Mouse (Mus musculus): ENCODE results near the gene Gzmm. TPM values are rescaled to one million over a fixed set of nuclear protein-coding genes. Genes with fewer than 3 reads are reported as not detected.

Gzmm gene
- polyA plus RNA-seq, 1 experiment from 2014 or later, result 1.5 TPM

GRCm38 (mm10) chr10:79740863-79741262 lies 52.0 kb downstream of the Gzmm start:
- Histone ChIP-seq H3K4me1 (replicated peaks) (peaks cover 9% of the 10 kb centered on the region), H3K4me3 (no peak overlapping the region), H3K9ac (no peak overlapping the region), H3K36me3 (peaks cover 88% of the 10 kb centered on the region), H3K27ac (replicated peaks) (no peak overlapping the region), H3K9me3 (peaks cover 33% of the 10 kb centered on the region), H3K27me3 (peaks cover 6% of the 10 kb centered on the region), H3K4me2 (no peak overlapping the region)
- no peak for ATAC-seq (ENCODE audit: low read depth)
- 61% methylated on average over 11 of the region's 11 CpGs for whole genome bisulfite sequencing

- 90% methylated on average over 11 of the region's 11 CpGs for WGBS
- Histone ChIP-seq H3K4me2 (no peak overlapping the region), H3K9ac (no peak overlapping the region), H3K27me3 (no peaks in the 10 kb centered on the region), H3K9me3 (peaks cover 21% of the 10 kb centered on the region), H3K27ac (replicated peaks) (no peak overlapping the region), H3K4me3 (no peak overlapping the region), H3K36me3 (peaks cover 65% of the 10 kb centered on the region), H3K4me1 (replicated peaks) (peaks cover 16% of the 10 kb centered on the region)
- ATAC-seq (ENCODE audit: low read depth), result no peak
These were observed 54.3 kb downstream of the Gzmm start for GRCm38 (mm10) chr10:79743161-79743560.

- H3K9ac ChIP-seq, result no peak overlapping the region
- peaks cover 15% of the 10 kb centered on the region; the same call in 1 of the 2 replicates for H3K9me3 ChIP-seq
- H3K36me3 ChIP-seq, result peaks cover 59% of the 10 kb centered on the region
- peaks cover 16% of the 10 kb centered on the region for H3K4me1 ChIP-seq (replicated peaks)
- H3K27ac ChIP-seq (replicated peaks), result no peak overlapping the region
- no peak overlapping the region for H3K4me3 ChIP-seq
- WGBS, result 95% methylated on average over 15 of the region's 15 CpGs
- H3K27me3 ChIP-seq, result no peaks in the 10 kb centered on the region
- no peak overlapping the region for H3K4me2 ChIP-seq
- ATAC-seq (ENCODE audit: low read depth), result no peak
These were observed 55.0 kb downstream of the Gzmm start for GRCm38 (mm10) chr10:79743650-79744365.

Other genes starting within 250 kb of the Gzmm start
- gene Vmn2r83, start 220.3 kb upstream of the Gzmm start, polyA plus RNA-seq (2015; fragmentation: Nextera tagmentation; extraction: Ambion mirVana), result not detected in 2 replicates
- 15.4 and 17.5 TPM in 2 replicates for gene Plpp2, start 155.2 kb upstream of the Gzmm start, polyA plus RNA-seq (2015; fragmentation: Nextera tagmentation; extraction: Ambion mirVana)
- gene Mier2, start 133.8 kb upstream of the Gzmm start, polyA plus RNA-seq (2015; fragmentation: Nextera tagmentation; extraction: Ambion mirVana), result 58.8 and 59.5 TPM in 2 replicates
- gene Theg, start 101.7 kb upstream of the Gzmm start, polyA plus RNA-seq (2015; fragmentation: Nextera tagmentation; extraction: Ambion mirVana), result not detected in 2 replicates
- gene C2cd4c, start 75.0 kb upstream of the Gzmm start, polyA plus RNA-seq (2015; fragmentation: Nextera tagmentation; extraction: Ambion mirVana), result 0.11 and 0.17 TPM in 2 replicates
- gene Shc2, start 51.1 kb upstream of the Gzmm start, polyA plus RNA-seq (2015; fragmentation: Nextera tagmentation; extraction: Ambion mirVana), result 34.5 and 39.0 TPM in 2 replicates
- gene Odf3l2, start 43.3 kb upstream of the Gzmm start, polyA plus RNA-seq (2015; fragmentation: Nextera tagmentation; extraction: Ambion mirVana), result not detected in 2 replicates
- 0.62 and 1.1 TPM in 2 replicates for gene Madcam1, start 24.5 kb upstream of the Gzmm start, polyA plus RNA-seq (2015; fragmentation: Nextera tagmentation; extraction: Ambion mirVana)
- 82.3 and 90.2 TPM in 2 replicates for gene Tpgs1, start 19.7 kb upstream of the Gzmm start, polyA plus RNA-seq (2015; fragmentation: Nextera tagmentation; extraction: Ambion mirVana)
- gene Cdc34, start 6.8 kb upstream of the Gzmm start, polyA plus RNA-seq (2015; fragmentation: Nextera tagmentation; extraction: Ambion mirVana), result 98.3 and 98.7 TPM in 2 replicates
- gene Bsg, start 15.5 kb downstream of the Gzmm start, polyA plus RNA-seq (2015; fragmentation: Nextera tagmentation; extraction: Ambion mirVana), result 750 and 762 TPM in 2 replicates
- gene Hcn2, start 27.6 kb downstream of the Gzmm start, polyA plus RNA-seq (2015; fragmentation: Nextera tagmentation; extraction: Ambion mirVana), result 0.78 and 0.83 TPM in 2 replicates
- gene Polrmt, start 57.6 kb downstream of the Gzmm start, polyA plus RNA-seq (2015; fragmentation: Nextera tagmentation; extraction: Ambion mirVana), result 40.7 and 41.2 TPM in 2 replicates
- 1.7 and 2.7 TPM in 2 replicates for gene Fgf22, start 66.1 kb downstream of the Gzmm start, polyA plus RNA-seq (2015; fragmentation: Nextera tagmentation; extraction: Ambion mirVana)
- 96.2 and 98.5 TPM in 2 replicates for gene Rnf126, start 77.9 kb downstream of the Gzmm start, polyA plus RNA-seq (2015; fragmentation: Nextera tagmentation; extraction: Ambion mirVana)
- gene Fstl3, start 88.3 kb downstream of the Gzmm start, polyA plus RNA-seq (2015; fragmentation: Nextera tagmentation; extraction: Ambion mirVana), result 1.9 and 2.8 TPM in 2 replicates
- gene Prss57, start 101.9 kb downstream of the Gzmm start, polyA plus RNA-seq (2015; fragmentation: Nextera tagmentation; extraction: Ambion mirVana), result 0.07 and 0.69 TPM in 2 replicates
- 214 and 231 TPM in 2 replicates for gene Palm, start 104.6 kb downstream of the Gzmm start, polyA plus RNA-seq (2015; fragmentation: Nextera tagmentation; extraction: Ambion mirVana)
- 2.1 and 2.5 TPM in 2 replicates for gene Misp, start 132.0 kb downstream of the Gzmm start, polyA plus RNA-seq (2015; fragmentation: Nextera tagmentation; extraction: Ambion mirVana)
- gene Ptbp1, start 165.4 kb downstream of the Gzmm start, polyA plus RNA-seq (2015; fragmentation: Nextera tagmentation; extraction: Ambion mirVana), result 87.9 and 114 TPM in 2 replicates
- 14.3 and 14.7 TPM in 2 replicates for gene Prtn3, start 185.5 kb downstream of the Gzmm start, polyA plus RNA-seq (2015; fragmentation: Nextera tagmentation; extraction: Ambion mirVana)
- gene Plppr3, start 185.6 kb downstream of the Gzmm start, polyA plus RNA-seq (2015; fragmentation: Nextera tagmentation; extraction: Ambion mirVana), result 343 and 361 TPM in 2 replicates
- 0.67 TPM in 1 of 2 replicates, not detected in the other for gene Elane, start 197.2 kb downstream of the Gzmm start, polyA plus RNA-seq (2015; fragmentation: Nextera tagmentation; extraction: Ambion mirVana)
- not detected in 2 replicates for gene Cfd, start 201.8 kb downstream of the Gzmm start, polyA plus RNA-seq (2015; fragmentation: Nextera tagmentation; extraction: Ambion mirVana)
- 47.4 and 49.0 TPM in 2 replicates for gene Med16, start 219.9 kb downstream of the Gzmm start, polyA plus RNA-seq (2015; fragmentation: Nextera tagmentation; extraction: Ambion mirVana)
- 40.5 and 48.8 TPM in 2 replicates for gene Gm26602, start 221.8 kb downstream of the Gzmm start, polyA plus RNA-seq (2015; fragmentation: Nextera tagmentation; extraction: Ambion mirVana)
- 2.1 and 2.4 TPM in 2 replicates for gene Kiss1r, start 228.0 kb downstream of the Gzmm start, polyA plus RNA-seq (2015; fragmentation: Nextera tagmentation; extraction: Ambion mirVana)
- gene R3hdm4, start 232.2 kb downstream of the Gzmm start, polyA plus RNA-seq (2015; fragmentation: Nextera tagmentation; extraction: Ambion mirVana), result 237 and 249 TPM in 2 replicates
- 3.4 and 5.4 TPM in 2 replicates for gene Arid3a, start 238.0 kb downstream of the Gzmm start, polyA plus RNA-seq (2015; fragmentation: Nextera tagmentation; extraction: Ambion mirVana)